Mouse (Mus musculus): Measurements from ENCODE around the gene Il2ra. TPM values are rescaled to one million over a fixed set of nuclear protein-coding genes. Genes with fewer than 3 reads are reported as not detected.

Gene Il2ra
- polyA plus RNA-seq, 1 experiment from 2014 or later, result not detected

DNA sequence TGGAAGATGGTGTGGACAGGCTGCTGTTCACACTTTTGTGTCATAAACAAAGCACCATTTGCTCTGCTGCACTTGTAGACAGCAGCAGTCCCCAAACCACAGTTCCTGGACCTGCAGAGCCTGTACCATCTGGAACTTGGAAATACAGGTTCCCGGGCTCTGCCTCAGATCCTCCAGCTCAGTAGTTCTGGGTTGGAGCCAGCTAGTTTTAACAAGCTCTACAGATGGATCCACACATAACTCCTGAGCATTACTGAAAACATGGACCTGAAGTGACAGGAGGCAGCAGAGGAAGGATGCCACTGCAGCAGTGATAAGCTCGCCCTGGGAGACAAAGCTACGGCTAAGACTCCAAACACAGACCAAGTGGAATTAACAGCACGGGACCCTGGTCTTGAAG, 71.9 kb downstream of the Il2ra start:
- no peak overlapping the region for H3K4me2 ChIP-seq (ENCODE audit: low read length)
- ATAC-seq (ENCODE audit: low FRiP score, low TSS enrichment), result no peak
- no peaks in the 10 kb centered on the region for H3K27me3 ChIP-seq (ENCODE audit: control insufficient read depth, insufficient read depth, low read length)
- no peak for DNase-seq
- no peaks in the 10 kb centered on the region for H3K4me1 ChIP-seq (ENCODE audit: control insufficient read depth, insufficient read depth, low read length)
- no peak overlapping the region for H3K27ac ChIP-seq (replicated peaks; ENCODE audit: low read depth, low read length)
- H3K4me3 ChIP-seq (replicated peaks; ENCODE audit: low read depth, low read length), result no peak overlapping the region
- 89% methylated on average over 4 of the region's 4 CpGs for WGBS
- H3K36me3 ChIP-seq (ENCODE audit: control insufficient read depth, insufficient read depth, low read length), result no peaks in the 10 kb centered on the region
- H3K9me3 ChIP-seq (ENCODE audit: control insufficient read depth, low read length), result no peaks in the 10 kb centered on the region
- no peak overlapping the region for H3K9ac ChIP-seq (replicated peaks; ENCODE audit: low read length)

DNA sequence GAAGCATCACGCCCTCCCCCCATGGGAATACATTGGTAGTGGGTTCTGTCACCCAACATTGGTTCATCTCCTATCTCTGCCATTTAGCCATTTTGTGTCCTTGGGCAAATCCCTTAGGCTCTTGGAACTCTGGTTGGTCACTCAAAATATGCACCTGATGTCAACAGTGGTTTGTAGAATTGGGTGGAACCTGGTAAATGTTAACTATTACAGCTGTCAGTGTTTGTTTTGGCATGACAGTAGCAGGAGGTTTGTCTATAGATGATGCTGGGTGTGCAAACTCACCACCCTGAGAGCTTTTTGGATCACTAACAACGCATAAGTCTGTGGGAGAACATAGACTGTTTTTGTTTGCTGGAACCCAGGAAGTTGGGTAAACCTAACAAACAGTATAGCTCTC, 76.0 kb downstream of the Il2ra start:
- H3K4me2 ChIP-seq (ENCODE audit: low read length), result no peak overlapping the region
- 84% methylated on average over 2 of the region's 2 CpGs for WGBS
- H3K9me3 ChIP-seq (ENCODE audit: control insufficient read depth, low read length), result no peaks in the 10 kb centered on the region
- H3K27ac ChIP-seq (replicated peaks; ENCODE audit: low read depth, low read length), result no peak overlapping the region
- DNase-seq (no peak), ATAC-seq (ENCODE audit: low FRiP score, low TSS enrichment) (no peak)
- H3K4me1 ChIP-seq (ENCODE audit: control insufficient read depth, insufficient read depth, low read length), result no peaks in the 10 kb centered on the region
- no peak overlapping the region for H3K9ac ChIP-seq (replicated peaks; ENCODE audit: low read length)
- H3K4me3 ChIP-seq (replicated peaks; ENCODE audit: low read depth, low read length), result no peak overlapping the region
- no peaks in the 10 kb centered on the region for H3K36me3 ChIP-seq (ENCODE audit: control insufficient read depth, insufficient read depth, low read length)
- no peaks in the 10 kb centered on the region for H3K27me3 ChIP-seq (ENCODE audit: control insufficient read depth, insufficient read depth, low read length)

DNA sequence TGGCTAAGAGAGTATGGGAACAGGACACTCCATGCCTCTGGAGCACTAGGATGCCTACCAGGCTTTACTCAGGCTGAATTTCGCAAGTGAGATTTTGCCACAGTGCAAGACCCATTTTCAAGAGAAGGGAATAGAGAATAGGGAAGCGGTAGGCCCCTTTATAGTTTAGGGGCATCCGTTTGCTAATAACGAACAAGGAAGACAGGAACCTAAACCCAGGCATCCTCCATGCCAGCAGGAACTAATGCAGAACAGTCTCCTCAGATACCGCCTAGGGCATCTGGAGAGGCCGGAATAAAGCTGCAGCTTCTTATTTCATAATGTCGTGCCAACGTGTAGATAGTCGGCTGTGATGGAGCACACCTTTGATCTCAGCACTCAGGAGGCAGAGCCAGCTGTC, 80.0 kb downstream of the Il2ra start:
- ATAC-seq (ENCODE audit: low FRiP score, low TSS enrichment), result no peak

DNA sequence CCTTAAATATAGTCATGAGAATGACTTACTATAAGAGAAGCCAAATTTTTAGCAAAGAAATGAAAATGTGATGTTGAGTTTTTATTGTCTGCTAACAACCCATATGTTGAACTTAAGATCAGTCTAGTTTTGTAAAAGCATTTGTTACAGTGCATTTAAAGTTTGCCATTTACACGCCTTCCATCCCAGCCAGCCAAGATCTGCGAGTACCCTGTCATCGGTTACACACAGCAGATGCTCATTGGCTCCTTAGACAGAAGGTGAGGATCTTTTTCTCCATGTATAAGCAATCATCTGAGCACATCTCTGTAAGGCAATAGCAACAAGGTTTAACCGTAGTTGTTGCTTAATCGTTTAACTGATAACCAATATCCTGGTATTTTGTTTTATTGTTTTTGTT, 85.0 kb downstream of the Il2ra start:
- Histone ChIP-seq H3K4me2 (ENCODE audit: low read length) (no peak overlapping the region), H3K27ac (replicated peaks; ENCODE audit: low read depth, low read length) (no peak overlapping the region), H3K4me3 (replicated peaks; ENCODE audit: low read depth, low read length) (no peak overlapping the region), H3K9me3 (ENCODE audit: control insufficient read depth, low read length) (no peaks in the 10 kb centered on the region), H3K27me3 (ENCODE audit: control insufficient read depth, insufficient read depth, low read length) (no peaks in the 10 kb centered on the region), H3K36me3 (ENCODE audit: control insufficient read depth, insufficient read depth, low read length) (no peaks in the 10 kb centered on the region), H3K4me1 (ENCODE audit: control insufficient read depth, insufficient read depth, low read length) (no peaks in the 10 kb centered on the region), H3K9ac (replicated peaks; ENCODE audit: low read length) (no peak overlapping the region)
- DNase-seq, result no peak
- WGBS, result 96% methylated on average over 5 of the region's 5 CpGs
- no peak for ATAC-seq (ENCODE audit: low FRiP score, low TSS enrichment)

More for the DNA sequence above, 80.0 kb downstream of the Il2ra start:
- 92% methylated on average over 9 of the region's 9 CpGs for WGBS
- no peak overlapping the region for H3K27ac ChIP-seq (replicated peaks; ENCODE audit: low read depth, low read length)
- no peaks in the 10 kb centered on the region for H3K4me1 ChIP-seq (ENCODE audit: control insufficient read depth, insufficient read depth, low read length)
- DNase-seq, result no peak
- H3K27me3 ChIP-seq (ENCODE audit: control insufficient read depth, insufficient read depth, low read length), result no peaks in the 10 kb centered on the region
- no peaks in the 10 kb centered on the region for H3K9me3 ChIP-seq (ENCODE audit: control insufficient read depth, low read length)
- H3K36me3 ChIP-seq (ENCODE audit: control insufficient read depth, insufficient read depth, low read length), result no peaks in the 10 kb centered on the region
- no peak overlapping the region for H3K4me3 ChIP-seq (replicated peaks; ENCODE audit: low read depth, low read length)
- H3K9ac ChIP-seq (replicated peaks; ENCODE audit: low read length), result no peak overlapping the region
- no peak overlapping the region for H3K4me2 ChIP-seq (ENCODE audit: low read length)

DNA sequence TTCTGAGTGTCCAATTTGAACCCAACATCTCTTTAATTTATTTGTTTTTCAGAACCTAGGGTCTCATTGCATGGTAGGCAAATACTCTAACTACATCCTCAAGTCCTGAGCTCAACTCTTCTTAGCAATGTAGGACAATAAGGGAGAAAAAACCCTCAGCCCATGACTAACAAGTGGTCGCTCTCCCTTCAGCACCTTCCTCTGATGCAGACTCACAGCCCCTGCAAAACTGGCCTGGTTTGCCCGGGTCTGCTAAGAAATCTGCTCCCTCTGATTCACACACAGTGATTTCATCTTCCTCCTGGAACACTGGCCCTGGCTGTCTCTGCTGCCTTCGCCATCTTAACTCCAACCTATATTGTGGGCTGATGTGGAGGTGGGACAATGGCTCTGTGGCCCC, 86.5 kb downstream of the Il2ra start:
- no peak for ATAC-seq (ENCODE audit: low FRiP score, low TSS enrichment)
- no peak overlapping the region for H3K4me2 ChIP-seq (ENCODE audit: low read length)
- no peak overlapping the region for H3K27ac ChIP-seq (replicated peaks; ENCODE audit: low read depth, low read length)
- no peaks in the 10 kb centered on the region for H3K36me3 ChIP-seq (ENCODE audit: control insufficient read depth, insufficient read depth, low read length)
- DNase-seq, result no peak
- H3K9me3 ChIP-seq (ENCODE audit: control insufficient read depth, low read length), result no peaks in the 10 kb centered on the region
- WGBS, result 72% methylated on average over 3 of the region's 3 CpGs
- no peak overlapping the region for H3K9ac ChIP-seq (replicated peaks; ENCODE audit: low read length)
- H3K4me3 ChIP-seq (replicated peaks; ENCODE audit: low read depth, low read length), result no peak overlapping the region
- no peaks in the 10 kb centered on the region for H3K27me3 ChIP-seq (ENCODE audit: control insufficient read depth, insufficient read depth, low read length)
- no peaks in the 10 kb centered on the region for H3K4me1 ChIP-seq (ENCODE audit: control insufficient read depth, insufficient read depth, low read length)

DNA sequence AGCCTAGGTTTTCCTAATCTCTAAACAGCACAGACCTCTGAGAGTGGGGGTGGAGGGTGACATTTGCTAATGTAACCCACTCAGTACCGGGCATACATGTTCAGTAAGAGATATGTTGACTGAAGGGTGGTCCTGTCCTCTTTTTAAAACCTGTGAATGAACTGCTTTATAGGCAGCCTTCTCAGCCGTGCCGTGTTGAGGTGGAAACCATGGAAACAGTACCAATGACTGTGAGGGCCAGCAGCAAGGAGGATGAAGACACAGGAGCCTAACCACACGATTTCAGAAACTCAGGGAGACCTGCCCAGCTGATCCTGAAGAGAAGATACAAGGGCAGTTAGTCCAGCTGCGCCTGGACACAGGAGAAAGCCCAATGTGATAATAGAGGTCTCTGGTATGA, 90.4 kb downstream of the Il2ra start:
- Histone ChIP-seq H3K4me1 (ENCODE audit: control insufficient read depth, insufficient read depth, low read length) (no peaks in the 10 kb centered on the region), H3K9ac (replicated peaks; ENCODE audit: low read length) (no peak overlapping the region), H3K27me3 (ENCODE audit: control insufficient read depth, insufficient read depth, low read length) (no peaks in the 10 kb centered on the region), H3K27ac (replicated peaks; ENCODE audit: low read depth, low read length) (no peak overlapping the region), H3K4me3 (replicated peaks; ENCODE audit: low read depth, low read length) (no peak overlapping the region), H3K9me3 (ENCODE audit: control insufficient read depth, low read length) (no peaks in the 10 kb centered on the region), H3K4me2 (ENCODE audit: low read length) (no peak overlapping the region), H3K36me3 (ENCODE audit: control insufficient read depth, insufficient read depth, low read length) (peaks cover 2% of the 10 kb centered on the region; the same call in 1 of the 2 replicates)
- ATAC-seq (ENCODE audit: low FRiP score, low TSS enrichment) (no peak), DNase-seq (no peak)
- WGBS, result 59% methylated on average over 5 of the region's 5 CpGs

DNA sequence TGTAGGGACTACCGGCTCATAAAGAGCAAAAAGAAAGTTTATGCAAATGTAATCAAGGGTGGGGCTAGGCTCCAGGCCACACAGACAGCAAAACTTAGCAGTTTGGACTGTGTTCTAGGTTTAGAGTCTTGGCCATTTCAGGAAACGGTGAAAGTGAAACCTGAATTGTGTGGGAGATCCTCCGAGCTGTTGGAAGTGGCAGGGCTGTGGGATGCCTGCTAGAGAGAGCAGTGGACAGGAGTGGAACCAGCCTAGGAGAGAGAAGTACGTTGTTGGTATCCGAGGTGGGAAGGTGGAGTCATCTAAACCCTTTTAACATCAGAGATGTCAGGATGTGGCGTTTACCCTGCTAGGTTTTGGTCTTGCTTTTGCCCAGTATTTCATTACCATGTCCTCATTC, 93.2 kb downstream of the Il2ra start:
- DNase-seq, result no peak
- Histone ChIP-seq H3K4me2 (ENCODE audit: low read length) (no peak overlapping the region), H3K36me3 (ENCODE audit: control insufficient read depth, insufficient read depth, low read length) (peaks cover 19% of the 10 kb centered on the region), H3K4me3 (replicated peaks; ENCODE audit: low read depth, low read length) (no peak overlapping the region), H3K27ac (replicated peaks; ENCODE audit: low read depth, low read length) (no peak overlapping the region), H3K27me3 (ENCODE audit: control insufficient read depth, insufficient read depth, low read length) (no peaks in the 10 kb centered on the region), H3K9ac (replicated peaks; ENCODE audit: low read length) (no peak overlapping the region), H3K9me3 (ENCODE audit: control insufficient read depth, low read length) (no peaks in the 10 kb centered on the region), H3K4me1 (ENCODE audit: control insufficient read depth, insufficient read depth, low read length) (no peaks in the 10 kb centered on the region)
- WGBS, result 95% methylated on average over 6 of the region's 6 CpGs
- no peak for ATAC-seq (ENCODE audit: low FRiP score, low TSS enrichment)

DNA sequence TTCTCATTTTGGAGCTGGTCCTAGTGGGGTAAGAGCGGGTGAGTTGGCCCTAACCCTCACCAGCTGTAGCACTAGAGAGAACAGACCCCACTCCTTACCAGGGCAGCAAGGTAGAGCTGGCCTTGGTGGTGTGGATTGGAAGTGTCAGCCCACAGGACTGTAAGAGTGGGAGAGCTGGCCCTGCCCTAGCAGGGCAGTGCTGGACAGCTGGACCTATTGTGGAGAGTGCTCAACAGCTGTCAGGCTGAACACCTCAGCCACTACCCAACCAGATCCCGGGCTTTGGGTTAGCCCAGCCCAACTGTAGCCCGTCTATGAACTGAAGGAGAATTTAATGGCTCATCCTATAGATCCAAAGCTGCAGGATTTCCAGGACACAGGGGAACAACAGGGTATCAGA, 96.2 kb downstream of the Il2ra start:
- 88% methylated on average over 3 of the region's 3 CpGs for WGBS
- Histone ChIP-seq H3K4me3 (replicated peaks; ENCODE audit: low read depth, low read length) (no peak overlapping the region), H3K4me2 (ENCODE audit: low read length) (no peak overlapping the region), H3K9me3 (ENCODE audit: control insufficient read depth, low read length) (no peaks in the 10 kb centered on the region), H3K36me3 (ENCODE audit: control insufficient read depth, insufficient read depth, low read length) (peaks cover 49% of the 10 kb centered on the region), H3K27me3 (ENCODE audit: control insufficient read depth, insufficient read depth, low read length) (no peaks in the 10 kb centered on the region), H3K27ac (replicated peaks; ENCODE audit: low read depth, low read length) (no peak overlapping the region), H3K4me1 (ENCODE audit: control insufficient read depth, insufficient read depth, low read length) (no peaks in the 10 kb centered on the region), H3K9ac (replicated peaks; ENCODE audit: low read length) (no peak overlapping the region)
- DNase-seq (no peak), ATAC-seq (ENCODE audit: low FRiP score, low TSS enrichment) (no peak)

DNA sequence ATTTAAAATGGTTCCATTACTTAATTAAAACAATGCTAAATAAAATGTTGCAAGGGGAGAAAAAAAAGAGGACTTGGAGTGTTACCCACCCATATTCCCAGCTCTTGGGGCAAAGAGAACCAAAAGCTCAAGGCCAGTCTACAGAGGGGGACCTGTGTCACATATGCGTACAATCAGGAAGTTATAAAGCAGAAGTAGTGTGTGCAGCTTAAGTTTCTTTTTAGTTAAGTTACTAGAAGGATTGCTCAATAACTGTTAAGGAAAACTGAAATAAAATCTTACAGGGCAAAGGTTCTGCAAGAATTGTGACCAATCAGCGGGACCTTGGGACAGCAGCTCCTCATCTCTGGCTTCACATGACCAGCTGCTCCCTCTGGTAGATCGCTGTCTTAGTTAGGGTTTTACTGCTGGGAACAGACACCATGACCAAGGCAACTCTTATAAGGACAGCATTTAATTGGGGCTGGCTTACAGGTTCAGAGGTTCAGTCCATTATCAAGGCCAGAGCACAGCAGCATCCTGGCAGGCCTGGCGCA, 97.0 kb downstream of the Il2ra start:
- no peaks in the 10 kb centered on the region for H3K27me3 ChIP-seq (ENCODE audit: control insufficient read depth, insufficient read depth, low read length)
- no peaks in the 10 kb centered on the region for H3K4me1 ChIP-seq (ENCODE audit: control insufficient read depth, insufficient read depth, low read length)
- WGBS, result 97% methylated on average over 4 of the region's 4 CpGs
- ATAC-seq (ENCODE audit: low FRiP score, low TSS enrichment), result no peak
- no peaks in the 10 kb centered on the region for H3K9me3 ChIP-seq (ENCODE audit: control insufficient read depth, low read length)
- no peak overlapping the region for H3K4me2 ChIP-seq (ENCODE audit: low read length)
- H3K36me3 ChIP-seq (ENCODE audit: control insufficient read depth, insufficient read depth, low read length), result peaks cover 52% of the 10 kb centered on the region
- no peak overlapping the region for H3K27ac ChIP-seq (replicated peaks; ENCODE audit: low read depth, low read length)
- DNase-seq, result no peak
- H3K4me3 ChIP-seq (replicated peaks; ENCODE audit: low read depth, low read length), result no peak overlapping the region
- no peak overlapping the region for H3K9ac ChIP-seq (replicated peaks; ENCODE audit: low read length)

Measured in midbrain, embryonic 14.5 days (tissue).